Mouse (Mus musculus): ENCODE measurements around the gene Cd81.

Cd81 gene

DNA sequence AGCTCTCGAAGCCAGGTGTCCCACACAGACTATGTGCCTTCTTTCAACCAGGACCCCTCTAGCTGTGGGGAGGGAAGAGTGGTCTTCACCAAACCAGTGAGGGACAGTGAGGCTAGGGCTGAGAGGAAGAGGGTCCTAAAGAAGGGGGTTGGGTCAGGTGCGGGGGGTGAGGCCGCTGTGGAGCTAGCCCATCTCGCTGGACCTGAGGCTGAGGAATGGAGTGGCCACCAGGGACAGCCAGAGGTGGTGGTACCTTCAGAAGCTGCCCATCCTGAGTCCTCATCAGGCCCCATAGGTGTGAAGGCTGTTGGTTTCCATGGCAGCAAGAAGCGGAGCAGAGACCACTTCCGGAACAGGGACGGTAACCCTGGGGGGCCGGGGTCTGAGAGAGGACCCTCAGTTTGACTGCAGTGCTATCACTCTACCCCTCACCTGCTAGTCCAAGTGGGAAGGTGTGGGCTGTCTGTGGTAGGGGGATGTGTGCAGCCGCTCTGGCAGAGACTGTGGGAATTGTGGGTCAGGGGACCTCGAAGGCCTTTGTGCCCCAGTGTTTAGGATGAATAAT, 18.0 kb downstream of the Cd81 start:
- DNase-seq (ENCODE audit: low spot score): no peak

DNA sequence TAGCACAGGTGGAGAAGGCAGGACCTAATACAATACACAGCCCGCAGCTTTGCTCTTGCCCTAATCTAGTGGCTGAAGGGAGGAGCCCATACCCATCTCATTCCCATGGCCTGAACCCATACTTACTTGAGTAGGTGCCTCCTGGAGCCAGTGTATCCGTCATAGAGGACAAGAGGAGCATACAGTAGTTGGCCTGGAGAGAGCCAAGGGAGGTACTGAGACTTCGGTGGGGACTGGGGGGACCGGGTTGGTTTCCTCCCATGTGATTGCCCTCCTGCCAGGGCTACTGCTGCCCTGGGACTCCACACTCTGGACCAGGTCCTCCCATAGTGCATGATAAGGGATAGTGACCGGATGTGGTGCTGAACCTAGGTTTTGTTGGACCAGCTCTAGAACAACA, 20.1 kb downstream of the Cd81 start:
- DNase-seq (ENCODE audit: low spot score): no peak

DNA sequence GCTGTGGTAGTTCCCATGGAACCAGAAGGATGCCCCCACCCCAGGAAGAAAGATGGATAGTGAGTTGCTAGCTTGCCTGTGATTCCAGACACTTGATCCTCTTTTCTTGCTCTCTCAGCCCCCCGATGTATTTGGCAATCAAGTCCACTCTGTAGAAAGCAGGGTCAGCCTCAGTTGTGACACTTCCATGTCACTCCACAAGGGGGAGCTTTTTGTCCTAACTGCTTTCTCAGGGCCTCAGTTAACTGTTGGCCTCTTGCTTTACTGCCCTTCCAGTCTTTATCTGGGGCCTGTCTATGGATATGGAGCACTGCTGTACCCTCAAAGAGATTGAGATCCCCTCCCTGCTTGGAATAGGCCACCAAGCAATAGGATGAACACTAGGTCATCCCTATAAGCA, 20.5 kb downstream of the Cd81 start:
- peak; percentile 30 for DNase-seq (ENCODE audit: low spot score)

- DNase-seq (ENCODE audit: low spot score): no peak
These were observed 22.9 kb downstream of the Cd81 start for GRCm38 (mm10) chr7:143075394-143075793.

DNA sequence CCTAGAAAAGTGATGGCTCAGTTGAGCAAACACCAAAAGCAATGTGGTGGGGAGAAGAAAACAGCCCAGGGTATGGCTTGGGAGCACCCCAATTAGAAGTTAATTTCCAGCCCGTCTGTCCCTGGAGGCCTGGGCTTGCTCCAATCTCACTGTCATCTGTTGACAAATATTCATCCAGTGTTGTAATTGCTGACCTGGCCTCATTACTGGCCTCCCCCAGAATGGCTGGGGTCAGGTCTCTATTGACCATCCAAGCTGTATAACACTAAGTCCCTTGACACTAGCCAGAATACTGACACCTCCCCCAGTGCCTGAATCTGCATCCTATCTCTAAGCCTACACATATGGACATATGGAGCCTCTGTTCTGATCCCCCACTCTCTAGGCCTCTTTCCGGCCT, 24.8 kb downstream of the Cd81 start:
- DNase-seq (ENCODE audit: low spot score): no peak

- DNase-seq (ENCODE audit: low spot score): no peak
These were observed 29.5 kb downstream of the Cd81 start for GRCm38 (mm10) chr7:143082024-143082423.

- DNase-seq (ENCODE audit: low spot score): no peak
These were observed 31.2 kb downstream of the Cd81 start for GRCm38 (mm10) chr7:143083708-143084107.

DNA sequence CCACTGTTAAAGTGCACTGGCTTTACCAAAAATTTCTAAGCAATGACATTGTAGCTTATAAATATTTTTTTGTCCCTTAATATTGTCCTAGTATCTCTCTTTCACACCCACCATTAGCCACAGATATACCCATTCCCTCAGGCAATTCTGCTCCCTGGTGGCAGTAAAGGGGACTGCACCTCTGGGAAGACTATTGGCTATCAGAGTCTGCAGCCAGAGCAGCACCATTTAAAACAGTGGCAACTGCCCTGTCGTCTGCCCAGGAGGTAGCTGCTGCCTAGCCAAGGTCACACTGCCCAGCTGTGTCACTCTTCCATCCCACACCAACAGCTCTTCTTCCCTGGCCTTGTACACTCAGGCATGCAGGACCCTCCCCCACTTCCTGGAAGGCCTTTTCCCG, 33.8 kb downstream of the Cd81 start:
- peak; percentile 51 for DNase-seq (ENCODE audit: low spot score)

GRCm38 (mm10) chr7:143087070-143087579, 34.6 kb downstream of the Cd81 start:
- DNase-seq (ENCODE audit: low spot score): no peak

GRCm38 (mm10) chr7:143093847-143094246, 41.3 kb downstream of the Cd81 start:
- DNase-seq (ENCODE audit: low spot score): no peak

GRCm38 (mm10) chr7:143094592-143095553, 42.3 kb downstream of the Cd81 start, which contains the start of gene Trpm5:
Gene Trpm5 (minus strand): TSS chr7:143094642.
- peak; percentile 23 for DNase-seq (ENCODE audit: low spot score)

DNA sequence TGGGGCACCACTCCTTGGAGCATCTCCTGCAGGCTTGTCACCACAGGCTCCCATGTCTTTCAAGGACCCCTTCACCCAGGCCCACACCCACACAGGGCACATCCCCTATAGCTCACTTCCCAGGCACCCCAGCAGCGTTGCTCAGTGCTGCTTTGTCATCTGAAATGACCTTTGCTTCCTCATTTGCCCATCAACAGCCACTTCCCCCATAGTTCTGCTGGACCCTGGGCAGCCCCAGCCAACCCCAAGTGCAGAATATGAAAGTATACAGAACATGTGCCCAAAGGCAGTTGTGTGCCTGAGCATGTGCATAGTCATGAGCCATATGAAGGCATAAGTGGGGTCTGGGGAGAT, 43.0 kb downstream of the Cd81 start:
- DNase-seq (ENCODE audit: low spot score): no peak

GRCm38 (mm10) chr7:143100759-143101158, 48.2 kb downstream of the Cd81 start:
- no peak for DNase-seq (ENCODE audit: low spot score)

DNA sequence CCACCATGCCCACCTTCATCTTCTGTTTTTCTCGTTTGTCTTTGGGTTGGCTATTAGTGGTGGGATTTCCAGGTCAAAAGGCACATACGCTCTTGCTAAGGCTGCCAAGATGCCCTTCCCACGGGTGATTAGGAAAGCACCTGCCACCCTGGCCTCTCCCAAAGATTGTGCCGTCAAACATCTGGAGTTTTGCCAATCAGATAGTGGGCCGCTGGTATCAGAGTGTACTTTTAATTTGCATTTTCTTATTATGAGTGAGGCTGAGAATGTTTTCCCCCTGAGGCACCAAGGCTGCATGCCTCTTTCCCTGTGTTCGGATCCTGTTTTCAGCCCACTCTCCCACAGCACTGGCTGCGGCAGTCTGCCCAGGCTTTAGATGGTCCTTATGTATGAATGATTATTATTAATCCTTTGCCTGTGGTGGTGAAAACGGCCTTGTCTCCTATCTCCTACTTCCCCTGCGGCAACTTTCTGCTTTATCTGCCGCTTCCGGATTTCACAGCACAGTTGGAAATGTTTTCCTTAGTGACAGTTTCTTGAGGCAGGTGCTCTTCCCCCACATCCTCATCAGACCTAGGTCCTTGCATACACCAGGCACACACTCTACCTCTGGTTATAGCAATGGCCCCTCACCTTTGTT, 52.8 kb downstream of the Cd81 start:
- no peak for DNase-seq (ENCODE audit: low spot score)

GRCm38 (mm10) chr7:143106062-143106461, 53.5 kb downstream of the Cd81 start, which contains the start of gene Kcnq1:
Gene Kcnq1 (plus strand): TSS chr7:143106362.
- DNase-seq (ENCODE audit: low spot score): no peak

GRCm38 (mm10) chr7:143106672-143107465, 54.3 kb downstream of the Cd81 start:
- no peak for DNase-seq (ENCODE audit: low spot score)

GRCm38 (mm10) chr7:143108200-143108599, 55.7 kb downstream of the Cd81 start:
- no peak for DNase-seq (ENCODE audit: low spot score)

DNA sequence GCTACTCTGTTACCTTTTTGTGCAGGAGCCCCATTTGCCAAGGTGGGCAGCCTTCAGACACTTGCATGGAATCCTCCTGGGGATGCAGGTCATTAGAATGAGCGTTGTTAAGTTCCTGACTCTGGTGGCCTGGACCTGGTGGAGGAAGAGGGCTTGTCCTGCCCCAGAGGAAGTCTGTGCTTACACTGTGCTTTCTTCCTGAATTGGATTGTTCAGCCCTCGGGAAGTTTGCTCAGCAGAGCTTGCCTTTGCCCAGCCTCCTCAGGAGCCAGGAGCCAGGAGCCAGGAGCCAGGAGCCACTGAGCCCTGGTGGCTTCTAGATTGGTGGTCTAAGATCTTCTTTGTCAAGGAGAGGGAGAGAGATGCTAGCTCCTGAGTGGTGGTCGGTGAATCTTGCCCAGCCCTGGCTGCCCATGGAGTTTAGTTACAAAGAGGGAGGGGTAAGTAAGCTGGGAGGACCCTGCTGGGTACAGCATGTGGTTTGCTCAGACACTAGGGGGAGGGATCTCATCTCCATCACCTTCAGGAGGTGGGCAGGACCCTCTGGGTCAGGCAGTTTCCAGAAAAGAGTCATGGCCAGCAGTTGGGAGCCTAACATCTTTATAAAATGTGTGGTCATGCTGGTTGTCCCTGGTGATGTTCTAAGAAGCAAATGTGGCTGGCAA, 56.6 kb downstream of the Cd81 start:
- no peak for DNase-seq (ENCODE audit: low spot score)

DNA sequence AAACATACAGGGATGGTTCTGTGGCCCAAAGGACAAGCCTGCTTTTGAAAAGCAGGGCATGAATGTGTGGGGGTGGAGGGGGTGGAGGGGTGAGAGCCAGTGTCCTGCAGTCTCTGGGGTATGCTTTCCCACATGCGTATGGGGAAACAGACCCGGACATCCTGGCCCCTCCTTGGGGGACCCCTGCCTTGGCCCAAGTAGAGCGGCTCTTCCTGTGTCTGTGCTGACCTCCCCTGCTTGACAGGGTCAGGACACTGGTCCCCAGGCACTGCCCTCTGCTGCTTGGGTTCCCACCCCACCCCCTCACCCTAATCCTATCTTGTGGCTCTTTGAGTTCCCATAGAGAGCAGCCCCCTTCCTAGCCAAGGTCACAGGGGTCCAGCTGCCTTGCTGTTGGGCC, 57.2 kb downstream of the Cd81 start:
- no peak for DNase-seq (ENCODE audit: low spot score)

GRCm38 (mm10) chr7:143110803-143111202, 58.3 kb downstream of the Cd81 start:
- no peak for DNase-seq (ENCODE audit: low spot score)

DNA sequence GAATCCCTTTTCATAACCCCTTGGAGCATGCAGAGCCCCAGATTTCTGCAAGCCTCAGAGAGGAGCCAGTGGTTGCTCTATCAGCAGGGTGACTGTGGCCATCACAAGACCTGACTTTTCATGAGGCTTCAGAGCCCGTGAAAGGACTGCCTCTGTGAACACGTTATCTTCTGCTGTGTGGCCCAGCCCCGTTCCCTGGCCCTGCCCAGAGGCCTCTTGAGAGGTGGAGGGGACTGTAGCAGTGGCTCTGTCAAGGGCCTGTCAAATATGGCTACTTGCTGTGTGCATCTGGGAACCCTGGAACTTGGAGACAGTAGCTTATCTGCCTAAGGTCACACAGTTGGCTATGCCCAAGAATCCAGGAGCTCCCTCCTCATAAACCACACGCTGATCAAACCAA, 59.2 kb downstream of the Cd81 start:
- no peak for DNase-seq (ENCODE audit: low spot score)
